Mouse (Mus musculus) urinary bladder, postnatal 36 days (tissue): ENCODE measurements around the gene Amotl1.

ENCODE experiments used
- DNase-seq, 2 experiments: peaks; one replicate each; pipeline ENCODE4 v3.0.0; 2022; ENCODE audit warnings: low spot score in 2 of 2, mixed read lengths in 1 of 2

Amotl1 gene

GRCm38 (mm10) chr9:14641310-14642067 is 3.4 kb downstream of the Amotl1 start:
- DNase-seq: no peak

GRCm38 (mm10) chr9:14636244-14636643 is 8.6 kb downstream of the Amotl1 start:
- DNase-seq: no peak

- DNase-seq: no peak
Measured at GRCm38 (mm10) chr9:14635551-14635950, 9.3 kb downstream of the Amotl1 start.

- no peak for DNase-seq
Measured at GRCm38 (mm10) chr9:14634155-14634554, 10.7 kb downstream of the Amotl1 start.

- DNase-seq: no peak
Measured at GRCm38 (mm10) chr9:14632365-14633163, 12.3 kb downstream of the Amotl1 start.

- DNase-seq: peak in 1 of 2 experiments; percentile 56
Measured at GRCm38 (mm10) chr9:14631729-14632128, 13.1 kb downstream of the Amotl1 start.

GRCm38 (mm10) chr9:14627525-14627924 is 17.3 kb downstream of the Amotl1 start:
- DNase-seq: no peak

- no peak for DNase-seq
Measured at GRCm38 (mm10) chr9:14625961-14626360, 18.9 kb downstream of the Amotl1 start.

- peak; percentile 60 to 78 for DNase-seq
Measured at GRCm38 (mm10) chr9:14625024-14625423, 19.8 kb downstream of the Amotl1 start.

- DNase-seq: no peak
Measured at GRCm38 (mm10) chr9:14623928-14624327, 20.9 kb downstream of the Amotl1 start.

GRCm38 (mm10) chr9:14623250-14623649 is 21.6 kb downstream of the Amotl1 start:
- DNase-seq: no peak

GRCm38 (mm10) chr9:14622848-14623247 is 22.0 kb downstream of the Amotl1 start:
- DNase-seq: no peak

- DNase-seq: no peak
Measured at GRCm38 (mm10) chr9:14620107-14620506, 24.7 kb downstream of the Amotl1 start.

- DNase-seq: peak; percentile 50 to 56
Measured at GRCm38 (mm10) chr9:14614931-14615880, 29.6 kb downstream of the Amotl1 start.

GRCm38 (mm10) chr9:14614205-14614930 is 30.5 kb downstream of the Amotl1 start:
- DNase-seq: peak in 1 of 2 experiments; percentile 51

- no peak for DNase-seq
Measured at GRCm38 (mm10) chr9:14613308-14614204, 31.3 kb downstream of the Amotl1 start.

GRCm38 (mm10) chr9:14612588-14612987 is 32.3 kb downstream of the Amotl1 start:
- DNase-seq: no peak

- no peak for DNase-seq
Measured at GRCm38 (mm10) chr9:14608521-14608920, 36.3 kb downstream of the Amotl1 start.

GRCm38 (mm10) chr9:14607464-14607863 is 37.4 kb downstream of the Amotl1 start:
- DNase-seq: no peak

GRCm38 (mm10) chr9:14605992-14606391 is 38.9 kb downstream of the Amotl1 start:
- DNase-seq: no peak
